Mouse (Mus musculus): Measurements from ENCODE around the gene Mpzl3.

GRCm38 (mm10) chr9:45042056-45042720, 12.8 kb upstream of the Mpzl3 start:
- TF ChIP-seq CTCF (IDR thresholded peaks at IDR 0.05; ENCODE audit: low read depth) (no peak), EP300 (IDR thresholded peaks at IDR 0.05; ENCODE audit: low read depth) (no peak)
